Mouse (Mus musculus) spleen, postnatal 0 days (tissue): ENCODE results near the gene Grm7. TPM values are rescaled to one million over a fixed set of nuclear protein-coding genes. Genes with fewer than 3 reads are reported as not detected.

Experiments used
- polyA plus RNA-seq: library from polyadenylated mRNA; unstranded; fragments of >200 nt; fragmentation: Nextera tagmentation; extraction: Ambion mirVana; gene quantifications from 2 replicates; pipeline ENCODE4 v1.2.1, GENCODE M21; 2015

Gene Grm7
- polyA plus RNA-seq: 0.59 and 0.91 TPM in 2 replicates

DNA sequence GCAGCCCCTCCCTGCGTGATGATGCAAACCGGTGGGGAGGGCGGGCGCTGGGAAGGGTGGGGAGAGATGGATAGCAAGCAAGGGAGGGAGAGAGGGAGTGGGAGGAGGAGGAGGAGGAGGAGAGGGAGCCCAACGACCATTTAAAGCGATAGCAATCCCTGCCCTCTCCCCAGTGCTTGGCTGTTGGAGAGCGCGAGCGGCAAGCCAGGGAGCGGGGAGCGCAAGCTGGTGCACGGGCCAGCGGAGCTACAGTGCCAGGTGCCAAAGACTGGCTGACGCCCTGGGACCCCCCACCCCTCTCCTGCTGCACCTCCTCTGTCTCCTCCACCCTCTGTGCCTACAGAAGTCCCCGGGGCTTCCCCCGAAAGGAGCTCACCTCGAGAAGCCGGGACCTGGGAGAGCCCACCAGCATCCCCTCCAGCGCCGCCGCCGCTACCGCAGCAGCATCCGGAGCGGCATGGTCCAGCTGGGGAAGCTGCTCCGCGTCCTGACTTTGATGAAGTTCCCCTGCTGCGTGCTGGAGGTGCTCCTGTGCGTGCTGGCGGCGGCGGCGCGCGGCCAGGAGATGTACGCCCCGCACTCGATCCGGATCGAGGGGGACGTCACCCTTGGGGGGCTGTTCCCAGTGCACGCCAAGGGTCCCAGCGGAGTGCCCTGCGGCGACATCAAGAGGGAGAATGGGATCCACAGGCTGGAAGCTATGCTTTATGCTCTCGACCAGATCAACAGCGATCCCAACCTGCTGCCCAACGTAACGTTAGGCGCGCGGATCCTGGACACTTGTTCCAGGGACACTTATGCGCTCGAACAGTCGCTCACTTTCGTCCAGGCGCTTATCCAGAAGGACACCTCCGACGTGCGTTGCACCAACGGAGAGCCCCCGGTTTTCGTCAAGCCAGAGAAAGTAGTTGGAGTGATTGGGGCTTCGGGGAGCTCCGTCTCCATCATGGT, at the start of gene Grm7:
Gene Grm7 (plus strand): TSS at position 171 of the 951 bp plus-strand sequence.

